Mouse (Mus musculus) embryonic facial prominence, embryonic 14.5 days (tissue): Measurements from ENCODE around the gene Rps5. TPM values are rescaled to one million over a fixed set of nuclear protein-coding genes. Genes with fewer than 3 reads are reported as not detected.
"Not testable (repeated sequence)": the region's sequence is repeated elsewhere in the genome, so short reads cannot be mapped to it uniquely, and the experiment has no call there.

Source experiments
- ATAC-seq: fragments of 200-750 bp; cut with Nextera tagmentation; 2 replicates; pipeline ENCODE4 v1.8.0; 2017; ENCODE audit warnings: low read depth, moderate number of reproducible peaks, moderate TSS enrichment
- DNase-seq: peaks from one replicate; pipeline ENCODE4 v3.0.0-alpha.2; 2015; ENCODE audit warnings: low spot score
- H3K27ac ChIP-seq: fragments of 300-500 bp; sonication (generic); replicated peaks from 2 replicates; pipeline ENCODE4 v1.5.1; 2014; ENCODE audit warnings: low read depth, mild to moderate bottlenecking, low read length, moderate library complexity
- H3K27me3 ChIP-seq: fragments of 300-500 bp; sonication (generic); replicated peaks from 2 replicates; pipeline ENCODE4 v1.6.1; 2014; ENCODE audit warnings: low read length; ENCODE audit not compliant: control insufficient read depth, insufficient read depth
- H3K36me3 ChIP-seq: fragments of 300-500 bp; sonication (generic); 2 replicates; pipeline ENCODE4 v1.6.1; 2014; ENCODE audit warnings: low read length, mixed read lengths; ENCODE audit not compliant: control insufficient read depth, insufficient read depth
- H3K4me1 ChIP-seq: fragments of 300-500 bp; sonication (generic); 2 replicates; pipeline ENCODE4 v1.6.1; 2014; ENCODE audit warnings: antibody characterized with exemption, low read length; ENCODE audit not compliant: control insufficient read depth, insufficient read depth
- H3K4me2 ChIP-seq: fragments of 300-500 bp; sonication (generic); 2 replicates; pipeline ENCODE4 v1.6.1; 2014; ENCODE audit warnings: low read depth, mild to moderate bottlenecking, low read length, moderate library complexity, mixed read lengths
- H3K4me3 ChIP-seq: fragments of 300-500 bp; sonication (generic); 2 replicates; pipeline ENCODE4 v1.5.1; 2014; ENCODE audit warnings: low read depth, mild to moderate bottlenecking, low read length
- H3K9ac ChIP-seq: fragments of 300-500 bp; sonication (generic); 2 replicates; pipeline ENCODE4 v1.6.1; 2014; ENCODE audit warnings: low read depth, mild to moderate bottlenecking, low read length, moderate library complexity, mixed read lengths
- H3K9me3 ChIP-seq: fragments of 300-500 bp; sonication (generic); 2 replicates; pipeline ENCODE4 v1.6.1; 2016; ENCODE audit warnings: low read length; ENCODE audit not compliant: control insufficient read depth
- WGBS: fragments of 180-500 bp; shearing (Covaris S2); extraction: QIAGEN DNeasy Blood & Tissue Kit; methylation state at CpG from one replicate; pipeline ENCODE4 v1.1.7; 2014; 5-methylcytosine and 5-hydroxymethylcytosine counted together
- polyA plus RNA-seq: library from polyadenylated mRNA; unstranded; fragments of >200 nt; fragmentation: Nextera tagmentation; extraction: Ambion mirVana; gene quantifications from 2 replicates; pipeline ENCODE4 v1.2.1, GENCODE M21; 2014

Gene Rps5
- 1,364 and 1,371 TPM in 2 replicates for polyA plus RNA-seq

DNA sequence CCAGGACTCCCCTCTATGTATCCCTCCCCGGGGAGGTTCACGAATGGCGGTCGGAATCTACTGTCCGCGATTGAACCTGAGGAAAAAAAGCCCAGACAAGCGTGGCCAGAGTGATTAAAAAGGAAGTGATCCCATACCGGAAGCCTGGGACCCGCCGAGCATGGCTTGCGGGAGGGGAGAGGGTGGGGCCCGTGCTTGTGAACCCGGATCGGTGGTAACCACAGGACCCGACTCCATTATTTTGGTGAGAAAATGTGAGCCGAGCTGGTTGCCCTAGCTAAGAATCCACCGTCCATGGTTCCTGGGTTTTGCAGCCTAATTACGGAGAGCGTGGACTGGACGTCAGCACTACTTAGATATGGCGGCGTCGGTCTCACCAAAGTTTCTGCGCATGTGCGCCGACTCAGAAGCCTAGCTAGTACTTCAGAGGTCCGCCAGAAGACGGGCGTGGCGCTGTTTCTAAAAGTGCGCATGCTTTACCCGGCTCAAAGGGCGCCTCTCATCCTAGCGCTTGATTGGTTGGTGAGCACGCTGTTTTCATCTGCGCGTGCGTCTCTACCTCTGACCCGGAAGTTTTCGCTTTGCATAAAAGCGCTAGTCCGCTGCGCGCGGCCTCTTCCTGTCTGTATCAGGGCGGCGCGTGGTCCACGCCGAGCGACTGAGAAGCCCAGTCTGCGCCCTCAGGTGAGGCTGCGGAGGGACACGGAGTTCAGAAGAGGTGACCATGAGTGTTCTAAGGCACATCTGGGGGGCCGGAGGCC is at the start of gene Rps5:
Gene Rps5, plus strand, starts transcription at position 586 of the 761 bp plus-strand sequence.
- peaks cover 40% of the 10 kb centered on the region for H3K36me3 ChIP-seq
- peak; percentile 99 for ATAC-seq
- H3K9me3 ChIP-seq, result no peaks in the 10 kb centered on the region
- peak within 1 kb of the TSS; percentile 96 for H3K4me2 ChIP-seq
- H3K27me3 ChIP-seq, result 0 out of 2 replicates have a peak, but pooled peaks cover 5% of the 10 kb centered on the region
- H3K9ac ChIP-seq, result peak within 1 kb of the TSS; percentile 87
- peak; percentile 100 for DNase-seq
- under 1% methylated on average over 55 of the region's 55 CpGs for WGBS
- peak within 1 kb of the TSS; percentile 55 for H3K4me3 ChIP-seq
- peaks cover 9% of the 10 kb centered on the region; the same call in 1 of the 2 replicates for H3K4me1 ChIP-seq
- H3K27ac ChIP-seq, result peak within 1 kb of the TSS; percentile 98

- peak; percentile 53 for DNase-seq
- WGBS, result 22% methylated on average over 3 of the region's 3 CpGs
These were observed 47.8 kb upstream of the Rps5 start for GRCm38 (mm10) chr7:12874301-12874700.

GRCm38 (mm10) chr7:12880036-12880435 is 42.1 kb upstream of the Rps5 start:
- H3K4me3 ChIP-seq, result no peak overlapping the region
- no peak overlapping the region for H3K27ac ChIP-seq
- H3K9me3 ChIP-seq, result no peaks in the 10 kb centered on the region
- no peak for ATAC-seq
- H3K4me1 ChIP-seq, result peaks cover 6% of the 10 kb centered on the region
- peaks cover 7% of the 10 kb centered on the region for H3K36me3 ChIP-seq
- H3K27me3 ChIP-seq, result no peaks in the 10 kb centered on the region
- H3K4me2 ChIP-seq, result no peak overlapping the region
- no peak for DNase-seq
- H3K9ac ChIP-seq, result no peak overlapping the region

More at GRCm38 (mm10) chr7:12874301-12874700, 47.8 kb upstream of the Rps5 start:
- no peaks in the 10 kb centered on the region for H3K36me3 ChIP-seq
- no peak overlapping the region for H3K4me3 ChIP-seq
- peaks cover 2% of the 10 kb centered on the region; the same call in 1 of the 2 replicates for H3K9me3 ChIP-seq
- no peak overlapping the region for H3K4me2 ChIP-seq
- ATAC-seq, result no peak
- no peak overlapping the region for H3K9ac ChIP-seq
- no peaks in the 10 kb centered on the region for H3K4me1 ChIP-seq
- no peak overlapping the region for H3K27ac ChIP-seq
- H3K27me3 ChIP-seq, result no peaks in the 10 kb centered on the region

DNA sequence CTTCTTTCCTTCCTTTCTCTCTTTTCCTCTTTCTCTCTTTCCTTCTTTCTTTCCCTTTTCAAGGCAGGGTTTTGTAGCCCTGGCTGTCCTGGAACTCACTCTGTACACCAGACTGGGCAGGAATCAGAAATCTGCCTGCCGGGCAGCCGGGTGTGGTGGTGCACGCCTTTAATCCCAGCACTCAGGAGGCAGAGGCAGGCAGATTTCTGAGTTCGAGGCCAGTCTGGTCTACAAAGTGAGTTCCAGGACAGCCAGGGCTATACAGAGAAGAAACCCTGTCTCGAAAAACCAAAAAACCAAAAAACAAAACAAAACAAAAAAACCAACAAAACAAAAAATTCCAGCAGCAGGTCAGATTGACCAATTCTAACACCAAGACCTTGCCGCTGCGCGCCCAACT is 41.6 kb upstream of the Rps5 start:
- Histone ChIP-seq H3K4me3 (peak overlapping the region; percentile 61), H3K36me3 (peaks cover 11% of the 10 kb centered on the region), H3K9ac (0 out of 2 replicates have a peak overlapping the region, but pooled peaks have one; percentile 15), H3K4me2 (peak overlapping the region; percentile 71)
- not testable (repeated sequence) for H3K27me3 ChIP-seq, H3K27ac ChIP-seq, DNase-seq, H3K9me3 ChIP-seq, H3K4me1 ChIP-seq
- ATAC-seq, result 0 out of 2 replicates have a peak, but pooled peaks have one; percentile 5
- WGBS, result 45% methylated on average over 8 of the region's 8 CpGs

- no peak within 1 kb of the TSS for H3K27ac ChIP-seq
- ATAC-seq, result peak; percentile 100
These were observed 41.0 kb upstream of the Rps5 start, which contains the start of gene Zfp128 for GRCm38 (mm10) chr7:12880911-12881660. Gene Zfp128 (plus strand): TSS chr7:12881177.

GRCm38 (mm10) chr7:12886563-12887266 is 35.4 kb upstream of the Rps5 start:
- Histone ChIP-seq H3K4me2 (no peak overlapping the region), H3K36me3 (peaks cover 69% of the 10 kb centered on the region), H3K9ac (no peak overlapping the region), H3K4me1 (peaks cover 3% of the 10 kb centered on the region), H3K27me3 (no peaks in the 10 kb centered on the region), H3K4me3 (no peak overlapping the region), H3K9me3 (no peaks in the 10 kb centered on the region), H3K27ac (no peak overlapping the region)
- WGBS, result 88% methylated on average over 12 of the region's 12 CpGs
- DNase-seq, result no peak
- ATAC-seq, result no peak

More at GRCm38 (mm10) chr7:12880911-12881660, 41.0 kb upstream of the Rps5 start, which contains the start of gene Zfp128:
- DNase-seq, result peak; percentile 99
- Histone ChIP-seq H3K4me1 (peaks cover 6% of the 10 kb centered on the region), H3K4me3 (peak within 1 kb of the TSS; percentile 61), H3K9ac (peak within 1 kb of the TSS; percentile 79), H3K27me3 (no peaks in the 10 kb centered on the region), H3K9me3 (no peaks in the 10 kb centered on the region), H3K36me3 (peaks cover 17% of the 10 kb centered on the region), H3K4me2 (peak within 1 kb of the TSS; percentile 71)
- 1% methylated on average over 32 of the region's 35 CpGs for WGBS

DNA sequence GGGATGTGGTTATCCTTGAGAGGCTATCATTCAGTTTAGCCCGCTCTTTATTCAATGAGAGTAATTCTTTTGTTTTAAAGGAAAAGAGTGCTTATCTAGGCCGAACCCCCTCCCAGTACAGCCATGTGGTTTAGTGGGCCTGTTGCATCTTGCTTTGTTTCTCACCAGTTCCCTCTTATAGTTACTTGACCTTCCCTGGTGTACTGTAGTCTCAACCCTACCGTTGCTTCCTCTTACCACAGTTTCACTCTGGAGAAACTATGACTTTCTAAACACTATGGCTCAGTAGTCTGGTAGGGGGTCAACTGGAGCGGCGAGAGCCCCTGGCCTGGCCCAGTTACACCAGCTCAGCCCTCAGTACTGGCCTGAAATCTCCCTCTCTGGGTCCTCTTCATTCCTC is 34.5 kb upstream of the Rps5 start:
- Histone ChIP-seq H3K4me1 (no peaks in the 10 kb centered on the region), H3K9me3 (no peaks in the 10 kb centered on the region), H3K9ac (no peak overlapping the region), H3K36me3 (peaks cover 75% of the 10 kb centered on the region), H3K4me2 (no peak overlapping the region), H3K27me3 (no peaks in the 10 kb centered on the region), H3K27ac (no peak overlapping the region), H3K4me3 (no peak overlapping the region)
- DNase-seq (no peak), ATAC-seq (no peak)
- WGBS, result 97% methylated on average over 5 of the region's 5 CpGs

DNA sequence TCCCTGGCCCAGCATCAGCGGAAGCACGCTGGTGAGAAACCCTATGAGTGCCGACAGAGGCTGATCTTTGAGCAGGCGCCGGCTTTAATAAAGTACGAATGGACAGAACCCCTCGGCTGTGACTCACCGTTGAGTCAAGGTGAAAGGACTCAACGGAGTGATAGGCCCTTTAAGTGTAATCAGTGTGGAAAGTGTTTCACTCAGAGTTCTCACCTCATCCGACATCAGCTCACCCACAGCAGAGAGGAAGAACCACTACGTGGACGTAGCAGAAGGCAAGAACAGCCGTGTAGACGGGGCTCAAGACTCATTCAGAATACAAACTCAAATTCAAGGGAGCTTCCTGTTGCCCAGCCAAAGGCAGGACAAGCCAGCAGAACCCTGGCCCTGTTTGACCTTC is 31.2 kb upstream of the Rps5 start:
- H3K9me3 ChIP-seq, result no peaks in the 10 kb centered on the region
- no peak overlapping the region for H3K4me2 ChIP-seq
- ATAC-seq, result no peak
- peaks cover 60% of the 10 kb centered on the region for H3K36me3 ChIP-seq
- no peaks in the 10 kb centered on the region for H3K27me3 ChIP-seq
- DNase-seq, result no peak
- H3K9ac ChIP-seq, result no peak overlapping the region
- no peak overlapping the region for H3K27ac ChIP-seq
- H3K4me1 ChIP-seq, result no peaks in the 10 kb centered on the region
- 92% methylated on average over 14 of the region's 14 CpGs for WGBS
- H3K4me3 ChIP-seq, result no peak overlapping the region
